Mouse (Mus musculus): ENCODE data around the gene Cacng7. TPM values are rescaled to one million over a fixed set of nuclear protein-coding genes. Genes with fewer than 3 reads are reported as not detected.

Gene Cacng7
- total and polyA plus RNA-seq, 3 experiments, result 4.3 to 6.7 (median 5.4) TPM

- DNase-seq, result no peak
- Histone ChIP-seq H3K27me3 (ENCODE audit: control insufficient read depth, insufficient read depth, low read length) (0 out of 2 replicates have a peak, but pooled peaks cover 4% of the 10 kb centered on the region), H3K27ac (no peak overlapping the region), H3K4me3 (no peak overlapping the region), H3K79me2 (replicated peaks; ENCODE audit: control insufficient read depth, insufficient read depth, low read length) (no peaks in the 10 kb centered on the region), H3K36me3 (ENCODE audit: control insufficient read depth, insufficient read depth, low read length) (no peaks in the 10 kb centered on the region), H3K9ac (ENCODE audit: low read depth, low read length) (no peak overlapping the region), H3K4me1 (ENCODE audit: control insufficient read depth, insufficient read depth, low read length) (no peaks in the 10 kb centered on the region)
- 84% methylated on average over 5 of the region's 5 CpGs for WGBS
- intact Hi-C loops (cut with DNase I), result no loop called here
- no peak for TF ChIP-seq EP300 (IDR thresholded peaks at IDR 0.05; ENCODE audit: insufficient read depth, low read depth, low read length)
- TF ChIP-seq CTCF (IDR thresholded peaks at IDR 0.05), result no peak
- TF ChIP-seq POLR2A (IDR thresholded peaks at IDR 0.05; ENCODE audit: insufficient read depth, low read depth, low read length), result no peak
Measured at GRCm38 (mm10) chr7:3384807-3385319, 52.1 kb downstream of the Cacng7 start.

GRCm38 (mm10) chr7:3386036-3386730, 53.4 kb downstream of the Cacng7 start:
- Histone ChIP-seq H3K4me3 (no peak overlapping the region), H3K4me1 (ENCODE audit: control insufficient read depth, insufficient read depth, low read length) (no peaks in the 10 kb centered on the region), H3K36me3 (ENCODE audit: control insufficient read depth, insufficient read depth, low read length) (no peaks in the 10 kb centered on the region), H3K27me3 (ENCODE audit: control insufficient read depth, insufficient read depth, low read length) (0 out of 2 replicates have a peak, but pooled peaks cover 4% of the 10 kb centered on the region), H3K27ac (no peak overlapping the region), H3K79me2 (replicated peaks; ENCODE audit: control insufficient read depth, insufficient read depth, low read length) (no peaks in the 10 kb centered on the region), H3K9ac (ENCODE audit: low read depth, low read length) (no peak overlapping the region)
- WGBS, result 78% methylated on average over 6 of the region's 6 CpGs
- DNase-seq, result no peak
- intact Hi-C loops (cut with DNase I), result no loop called here
- TF ChIP-seq CTCF (IDR thresholded peaks at IDR 0.05), result no peak
- no peak for TF ChIP-seq EP300 (IDR thresholded peaks at IDR 0.05; ENCODE audit: insufficient read depth, low read depth, low read length)
- no peak for TF ChIP-seq POLR2A (IDR thresholded peaks at IDR 0.05; ENCODE audit: insufficient read depth, low read depth, low read length)

GRCm38 (mm10) chr7:3387761-3388160, 55.0 kb downstream of the Cacng7 start:
- Histone ChIP-seq H3K27ac (no peak overlapping the region), H3K36me3 (ENCODE audit: control insufficient read depth, insufficient read depth, low read length) (no peaks in the 10 kb centered on the region), H3K27me3 (ENCODE audit: control insufficient read depth, insufficient read depth, low read length) (0 out of 2 replicates have a peak, but pooled peaks cover 4% of the 10 kb centered on the region), H3K9ac (ENCODE audit: low read depth, low read length) (no peak overlapping the region), H3K79me2 (replicated peaks; ENCODE audit: control insufficient read depth, insufficient read depth, low read length) (no peaks in the 10 kb centered on the region), H3K4me1 (ENCODE audit: control insufficient read depth, insufficient read depth, low read length) (no peaks in the 10 kb centered on the region), H3K4me3 (no peak overlapping the region)
- no peak for TF ChIP-seq EP300 (IDR thresholded peaks at IDR 0.05; ENCODE audit: insufficient read depth, low read depth, low read length)
- TF ChIP-seq POLR2A (IDR thresholded peaks at IDR 0.05; ENCODE audit: insufficient read depth, low read depth, low read length), result no peak
- intact Hi-C loops (cut with DNase I), result no loop called here
- WGBS, result 74% methylated on average over 18 of the region's 18 CpGs
- no peak for DNase-seq

GRCm38 (mm10) chr7:3388885-3389284, 56.1 kb downstream of the Cacng7 start:
- WGBS, result 43% methylated on average over 6 of the region's 6 CpGs
- no peak overlapping the region for H3K9ac ChIP-seq (ENCODE audit: low read depth, low read length)
- TF ChIP-seq POLR2A (IDR thresholded peaks at IDR 0.05; ENCODE audit: insufficient read depth, low read depth, low read length), result no peak
- no peak for TF ChIP-seq EP300 (IDR thresholded peaks at IDR 0.05; ENCODE audit: insufficient read depth, low read depth, low read length)
- TF ChIP-seq CTCF (IDR thresholded peaks at IDR 0.05), result no peak
- H3K36me3 ChIP-seq (ENCODE audit: control insufficient read depth, insufficient read depth, low read length), result no peaks in the 10 kb centered on the region
- intact Hi-C loops (cut with DNase I), result no loop called here
- DNase-seq, result no peak
- H3K4me1 ChIP-seq (ENCODE audit: control insufficient read depth, insufficient read depth, low read length), result no peaks in the 10 kb centered on the region
- 0 out of 2 replicates have a peak, but pooled peaks cover 4% of the 10 kb centered on the region for H3K27me3 ChIP-seq (ENCODE audit: control insufficient read depth, insufficient read depth, low read length)
- H3K4me3 ChIP-seq, result no peak overlapping the region
- H3K79me2 ChIP-seq (replicated peaks; ENCODE audit: control insufficient read depth, insufficient read depth, low read length), result no peaks in the 10 kb centered on the region
- no peak overlapping the region for H3K27ac ChIP-seq

- intact Hi-C loops (cut with DNase I), result no loop called here
- H3K27ac ChIP-seq, result no peak overlapping the region
- TF ChIP-seq EP300 (IDR thresholded peaks at IDR 0.05; ENCODE audit: insufficient read depth, low read depth, low read length) (no peak), CTCF (IDR thresholded peaks at IDR 0.05) (no peak), POLR2A (IDR thresholded peaks at IDR 0.05; ENCODE audit: insufficient read depth, low read depth, low read length) (no peak)
- no peaks in the 10 kb centered on the region for H3K36me3 ChIP-seq (ENCODE audit: control insufficient read depth, insufficient read depth, low read length)
- 0 out of 2 replicates have a peak, but pooled peaks cover 4% of the 10 kb centered on the region for H3K27me3 ChIP-seq (ENCODE audit: control insufficient read depth, insufficient read depth, low read length)
- no peaks in the 10 kb centered on the region for H3K4me1 ChIP-seq (ENCODE audit: control insufficient read depth, insufficient read depth, low read length)
- H3K4me3 ChIP-seq, result no peak overlapping the region
- WGBS, result under 1% methylated on average over 16 of the region's 17 CpGs
- peak; percentile 37 to 54 for DNase-seq
- H3K9ac ChIP-seq (ENCODE audit: low read depth, low read length), result no peak overlapping the region
- H3K79me2 ChIP-seq (replicated peaks; ENCODE audit: control insufficient read depth, insufficient read depth, low read length), result no peaks in the 10 kb centered on the region
Measured at GRCm38 (mm10) chr7:3389444-3390412, 57.0 kb downstream of the Cacng7 start.

Measured in heart, adult 2 months (tissue).